Mouse (Mus musculus): ENCODE measurements around the gene Supt6.

DNA sequence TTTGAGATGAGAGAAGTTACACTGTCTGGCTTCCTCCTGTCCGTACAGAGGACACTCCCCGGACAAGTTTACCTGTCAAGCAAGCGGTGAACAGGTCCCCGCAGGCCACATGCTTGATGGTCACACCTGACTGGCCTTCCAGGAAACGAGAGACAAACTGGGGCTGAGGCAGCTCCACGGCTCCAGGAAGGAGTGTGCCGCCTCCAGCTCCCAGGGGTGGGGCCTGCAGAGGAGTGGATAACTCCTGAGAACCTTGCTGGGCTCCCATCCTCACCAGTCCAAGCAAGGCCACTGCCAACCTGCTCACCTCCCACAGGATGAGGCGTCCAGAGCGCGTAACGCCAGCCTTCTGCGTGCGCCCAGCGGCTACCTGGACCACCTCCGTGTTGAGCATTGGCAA, 75.5 kb downstream of the Supt6 start:
- TF ChIP-seq CTCF (IDR thresholded peaks at IDR 0.05; ENCODE audit: insufficient read depth, low read length) (no peak), POLR2A (IDR thresholded peaks at IDR 0.05; ENCODE audit: borderline replicate concordance, extremely low read depth, low read depth, low read length) (no peak)

All from lung, adult 2 months (tissue).